Mouse (Mus musculus): ENCODE measurements around the gene Klrd1. TPM values are rescaled to one million over a fixed set of nuclear protein-coding genes. Genes with fewer than 3 reads are reported as not detected.
"Not testable (repeated sequence)": the region's sequence is repeated elsewhere in the genome, so short reads cannot be mapped to it uniquely, and the experiment has no call there.

Klrd1 gene
- polyA plus RNA-seq, 1 experiment from 2014 or later: not detected

- 63% methylated on average over 4 of the region's 4 CpGs for whole genome bisulfite sequencing
- H3K27me3 ChIP-seq: no peaks in the 10 kb centered on the region
- no peak for ATAC-seq
These were observed 10.3 kb upstream of the Klrd1 start for GRCm38 (mm10) chr6:129581274-129581673.

GRCm38 (mm10) chr6:129581896-129582295 is 9.7 kb upstream of the Klrd1 start:
- Histone ChIP-seq H3K4me2 (no peak overlapping the region), H3K4me1 (no peaks in the 10 kb centered on the region), H3K4me3 (no peak overlapping the region), H3K27ac (no peak overlapping the region), H3K9ac (no peak overlapping the region), H3K36me3 (ENCODE audit: poor library complexity, severe bottlenecking) (no peaks in the 10 kb centered on the region), H3K27me3 (no peaks in the 10 kb centered on the region), H3K9me3 (replicated peaks) (no peaks in the 10 kb centered on the region)
- 86% methylated on average over 4 of the region's 4 CpGs for WGBS
- ATAC-seq: no peak

More at GRCm38 (mm10) chr6:129581274-129581673, 10.3 kb upstream of the Klrd1 start:
- no peak overlapping the region for H3K4me3 ChIP-seq
- no peak overlapping the region for H3K9ac ChIP-seq
- no peaks in the 10 kb centered on the region for H3K4me1 ChIP-seq
- H3K27ac ChIP-seq: no peak overlapping the region
- H3K4me2 ChIP-seq: no peak overlapping the region
- no peaks in the 10 kb centered on the region for H3K36me3 ChIP-seq (ENCODE audit: poor library complexity, severe bottlenecking)
- no peaks in the 10 kb centered on the region for H3K9me3 ChIP-seq (replicated peaks)

GRCm38 (mm10) chr6:129583014-129583413 is 8.6 kb upstream of the Klrd1 start:
- H3K9ac ChIP-seq: no peak overlapping the region
- ATAC-seq: no peak
- H3K4me1 ChIP-seq: no peaks in the 10 kb centered on the region
- H3K27me3 ChIP-seq: no peaks in the 10 kb centered on the region
- H3K27ac ChIP-seq: no peak overlapping the region
- 74% methylated on average over 3 of the region's 3 CpGs for WGBS
- H3K9me3 ChIP-seq (replicated peaks): no peaks in the 10 kb centered on the region
- H3K4me2 ChIP-seq: no peak overlapping the region
- no peak overlapping the region for H3K4me3 ChIP-seq
- H3K36me3 ChIP-seq (ENCODE audit: poor library complexity, severe bottlenecking): no peaks in the 10 kb centered on the region

- Histone ChIP-seq H3K4me3 (no peak overlapping the region), H3K36me3 (ENCODE audit: poor library complexity, severe bottlenecking) (no peaks in the 10 kb centered on the region), H3K27me3 (no peaks in the 10 kb centered on the region), H3K9me3 (replicated peaks) (no peaks in the 10 kb centered on the region), H3K4me2 (no peak overlapping the region), H3K4me1 (no peaks in the 10 kb centered on the region), H3K27ac (no peak overlapping the region), H3K9ac (no peak overlapping the region)
- ATAC-seq: no peak
These were observed 16.8 kb downstream of the Klrd1 start for GRCm38 (mm10) chr6:129608372-129608771.

- Histone ChIP-seq H3K27ac (no peak within 1 kb of the TSS), H3K27me3 (no peaks in the 10 kb centered on the region), H3K4me3 (no peak within 1 kb of the TSS), H3K4me1 (no peaks in the 10 kb centered on the region), H3K36me3 (ENCODE audit: poor library complexity, severe bottlenecking) (no peaks in the 10 kb centered on the region), H3K9me3 (replicated peaks) (no peaks in the 10 kb centered on the region), H3K9ac (no peak within 1 kb of the TSS), H3K4me2 (no peak within 1 kb of the TSS)
- no peak for ATAC-seq
- 83% methylated on average over 4 of the region's 4 CpGs for WGBS
These were observed 32.2 kb downstream of the Klrd1 start, which contains the start of gene Klrk1 for GRCm38 (mm10) chr6:129623735-129624134. TSS of gene Klrk1 (minus strand) at chr6:129623864.

GRCm38 (mm10) chr6:129631046-129631445 is 39.5 kb downstream of the Klrd1 start:
- not testable (repeated sequence) for ATAC-seq; H3K4me3 ChIP-seq; H3K36me3 ChIP-seq (ENCODE audit: poor library complexity, severe bottlenecking); H3K9me3 ChIP-seq (replicated peaks); H3K9ac ChIP-seq; H3K27ac ChIP-seq; H3K4me2 ChIP-seq; H3K27me3 ChIP-seq; H3K4me1 ChIP-seq
- WGBS: 93% methylated on average over 2 of the region's 2 CpGs

GRCm38 (mm10) chr6:129643237-129643636 is 51.7 kb downstream of the Klrd1 start, which contains the start of gene Klrc3:
TSS of gene Klrc3 (minus strand) at chr6:129643337.
- 84% methylated on average over 3 of the region's 3 CpGs for WGBS
- not testable (repeated sequence) for H3K4me3 ChIP-seq; H3K4me1 ChIP-seq; H3K4me2 ChIP-seq; H3K36me3 ChIP-seq (ENCODE audit: poor library complexity, severe bottlenecking); ATAC-seq; H3K9me3 ChIP-seq (replicated peaks); H3K27ac ChIP-seq; H3K27me3 ChIP-seq; H3K9ac ChIP-seq

- not testable (repeated sequence) for H3K27ac ChIP-seq; H3K4me1 ChIP-seq; H3K27me3 ChIP-seq; H3K9ac ChIP-seq; H3K36me3 ChIP-seq (ENCODE audit: poor library complexity, severe bottlenecking); H3K4me3 ChIP-seq; H3K9me3 ChIP-seq (replicated peaks); ATAC-seq; H3K4me2 ChIP-seq
- 100% methylated on average over 1 of the region's 3 CpGs for WGBS
These were observed 52.5 kb downstream of the Klrd1 start for GRCm38 (mm10) chr6:129644054-129644453.

Other genes with a start within 250 kb of the Klrd1 start
- gene Clec12a, start 249.1 kb upstream of the Klrd1 start, polyA plus RNA-seq (2015; fragmentation: Nextera tagmentation; extraction: Ambion mirVana): 0.06 and 0.13 TPM in 2 replicates
- gene Clec12b, start 205.9 kb upstream of the Klrd1 start, polyA plus RNA-seq (2015; fragmentation: Nextera tagmentation; extraction: Ambion mirVana): 0.12 TPM in 1 of 2 replicates, not detected in the other
- gene Clec1b, start 194.5 kb upstream of the Klrd1 start, polyA plus RNA-seq (2015; fragmentation: Nextera tagmentation; extraction: Ambion mirVana): 3.6 and 4.8 TPM in 2 replicates
- gene Clec9a, start 182.9 kb upstream of the Klrd1 start, polyA plus RNA-seq (2015; fragmentation: Nextera tagmentation; extraction: Ambion mirVana): 0.05 and 0.15 TPM in 2 replicates
- gene Clec1a, start 139.8 kb upstream of the Klrd1 start, polyA plus RNA-seq (2015; fragmentation: Nextera tagmentation; extraction: Ambion mirVana): 0.89 and 1.1 TPM in 2 replicates
- not detected in 2 replicates for gene Olr1, start 84.6 kb upstream of the Klrd1 start, polyA plus RNA-seq (2015; fragmentation: Nextera tagmentation; extraction: Ambion mirVana)
- not detected in 2 replicates for gene Tmem52b, start 79.2 kb upstream of the Klrd1 start, polyA plus RNA-seq (2015; fragmentation: Nextera tagmentation; extraction: Ambion mirVana)
- 125 and 126 TPM in 2 replicates for gene Gabarapl1, start 58.6 kb upstream of the Klrd1 start, polyA plus RNA-seq (2015; fragmentation: Nextera tagmentation; extraction: Ambion mirVana)
- not detected in 2 replicates for gene Klre1, start 13.9 kb upstream of the Klrd1 start, polyA plus RNA-seq (2015; fragmentation: Nextera tagmentation; extraction: Ambion mirVana)
- gene Klrk1, start 32.1 kb downstream of the Klrd1 start, polyA plus RNA-seq (2015; fragmentation: Nextera tagmentation; extraction: Ambion mirVana): 0.14 and 0.18 TPM in 2 replicates
- not detected in 2 replicates for gene Klrc3, start 51.6 kb downstream of the Klrd1 start, polyA plus RNA-seq (2015; fragmentation: Nextera tagmentation; extraction: Ambion mirVana)
- gene Klrc2, start 68.9 kb downstream of the Klrd1 start, polyA plus RNA-seq (2015; fragmentation: Nextera tagmentation; extraction: Ambion mirVana): not detected in 2 replicates
- not detected in 2 replicates for gene Klrc1, start 87.2 kb downstream of the Klrd1 start, polyA plus RNA-seq (2015; fragmentation: Nextera tagmentation; extraction: Ambion mirVana)
- gene Klri1, start 125.3 kb downstream of the Klrd1 start, polyA plus RNA-seq (2015; fragmentation: Nextera tagmentation; extraction: Ambion mirVana): not detected in 2 replicates
- gene Klri2, start 148.7 kb downstream of the Klrd1 start, polyA plus RNA-seq (2015; fragmentation: Nextera tagmentation; extraction: Ambion mirVana): not detected in 2 replicates
- gene Gm156, start 192.5 kb downstream of the Klrd1 start, polyA plus RNA-seq (2015; fragmentation: Nextera tagmentation; extraction: Ambion mirVana): not detected in 2 replicates

Data from forebrain, embryonic 13.5 days (tissue).